Mouse (Mus musculus) olfactory bulb, adult 2 months (tissue): ENCODE data around the gene Lrrc8c.

Experiments used
- CTCF ChIP-seq: fragments of 200-500 bp; IDR thresholded peaks from 2 replicates; pipeline ENCODE4 v1.5.1; 2012; ENCODE audit warnings: low read depth, mild to moderate bottlenecking, low read length, moderate library complexity; ENCODE audit not compliant: insufficient read depth
- POLR2A ChIP-seq: fragments of 200-500 bp; IDR thresholded peaks from 2 replicates; pipeline ENCODE4 v1.6.1; 2012; ENCODE audit warnings: mild to moderate bottlenecking, low read depth, low read length, moderate library complexity; ENCODE audit not compliant: insufficient read depth

DNA sequence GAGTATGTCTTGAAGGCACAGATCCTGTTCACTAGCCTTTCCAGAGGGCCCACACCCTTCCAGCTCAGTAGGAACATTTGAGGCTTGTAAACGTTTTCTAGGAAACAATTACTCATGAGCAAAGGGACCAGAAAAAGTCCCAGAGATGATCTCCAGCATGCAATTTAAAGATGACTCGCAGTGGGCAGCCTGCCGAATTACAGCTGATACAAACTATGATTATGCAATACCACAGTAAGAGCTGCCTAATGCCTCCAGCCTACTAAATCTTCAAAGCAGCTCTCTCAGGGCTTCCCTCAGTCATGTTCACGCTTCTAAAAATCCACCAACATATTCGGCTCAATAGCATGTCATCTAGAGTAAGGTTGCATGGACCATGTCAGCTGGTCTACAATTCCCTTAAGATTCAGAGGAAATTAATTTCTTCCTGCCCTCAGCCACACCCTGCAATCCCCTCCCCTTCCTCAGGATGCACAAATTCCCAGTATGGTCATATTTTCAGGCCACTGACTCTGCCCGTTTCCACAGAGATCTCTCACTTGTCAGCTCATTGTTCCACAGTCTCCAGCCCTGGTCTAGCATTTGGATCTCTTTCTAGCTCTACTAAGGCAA, 101.4 kb downstream of the Lrrc8c start:
- TF ChIP-seq CTCF, result no peak
- TF ChIP-seq POLR2A, result no peak
